Mouse (Mus musculus): Measurements from ENCODE around the gene Maco1. TPM values are rescaled to one million over a fixed set of nuclear protein-coding genes. Genes with fewer than 3 reads are reported as not detected.

The Maco1 gene
- polyA plus RNA-seq, 1 experiment: not detected

GRCm38 (mm10) chr4:134756953-134757352 is 96.2 kb downstream of the Maco1 start:
- TF ChIP-seq CTCF (IDR thresholded peaks at IDR 0.05; ENCODE audit: insufficient read depth, low read depth, low read length) (no peak), POLR2A (IDR thresholded peaks at IDR 0.05; ENCODE audit: insufficient read depth, low read depth, low read length) (no peak)
- Histone ChIP-seq H3K4me1 (ENCODE audit: control insufficient read depth, insufficient read depth, low read length) (peaks cover 26% of the 10 kb centered on the region), H3K27ac (ENCODE audit: insufficient read depth, low read depth, low read length) (no peak overlapping the region), H3K4me3 (ENCODE audit: insufficient read depth, low read depth, low read length) (no peak overlapping the region)
- 88% methylated on average over 7 of the region's 7 CpGs for WGBS

DNA sequence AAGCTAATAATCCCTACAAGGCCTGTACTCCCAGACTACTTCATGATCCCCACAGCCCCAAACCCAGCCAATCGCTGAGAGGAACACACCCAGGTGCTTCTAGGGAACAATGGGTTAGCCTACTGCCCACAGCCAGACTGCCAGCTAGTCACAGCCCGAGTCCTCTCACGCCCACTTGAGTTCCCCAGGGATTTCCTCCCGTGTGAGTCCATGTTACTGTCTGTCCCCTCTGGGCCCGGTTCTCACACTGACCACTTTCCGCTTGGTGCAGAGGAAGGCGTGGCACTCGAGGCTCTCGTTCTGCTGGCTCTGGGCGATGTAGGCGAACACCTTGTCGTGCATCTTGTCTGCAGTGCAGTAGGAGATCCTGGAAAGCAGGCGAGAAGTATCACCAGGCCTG is 98.2 kb downstream of the Maco1 start:
- Histone ChIP-seq H3K27ac (ENCODE audit: insufficient read depth, low read depth, low read length) (no peak overlapping the region), H3K4me1 (ENCODE audit: control insufficient read depth, insufficient read depth, low read length) (peaks cover 40% of the 10 kb centered on the region), H3K4me3 (ENCODE audit: insufficient read depth, low read depth, low read length) (no peak overlapping the region)
- TF ChIP-seq CTCF (IDR thresholded peaks at IDR 0.05; ENCODE audit: insufficient read depth, low read depth, low read length) (no peak), POLR2A (IDR thresholded peaks at IDR 0.05; ENCODE audit: insufficient read depth, low read depth, low read length) (no peak)
- WGBS: 83% methylated on average over 13 of the region's 13 CpGs

GRCm38 (mm10) chr4:134754371-134754770 is 98.8 kb downstream of the Maco1 start:
- Histone ChIP-seq H3K4me1 (ENCODE audit: control insufficient read depth, insufficient read depth, low read length) (peaks cover 40% of the 10 kb centered on the region), H3K4me3 (ENCODE audit: insufficient read depth, low read depth, low read length) (no peak overlapping the region), H3K27ac (ENCODE audit: insufficient read depth, low read depth, low read length) (no peak overlapping the region)
- TF ChIP-seq POLR2A (IDR thresholded peaks at IDR 0.05; ENCODE audit: insufficient read depth, low read depth, low read length): no peak
- no peak for TF ChIP-seq CTCF (IDR thresholded peaks at IDR 0.05; ENCODE audit: insufficient read depth, low read depth, low read length)
- 64% methylated on average over 10 of the region's 10 CpGs for WGBS

GRCm38 (mm10) chr4:134753516-134754261 is 99.5 kb downstream of the Maco1 start:
- peaks cover 35% of the 10 kb centered on the region for H3K4me1 ChIP-seq (ENCODE audit: control insufficient read depth, insufficient read depth, low read length)
- H3K27ac ChIP-seq (ENCODE audit: insufficient read depth, low read depth, low read length): no peak overlapping the region
- H3K4me3 ChIP-seq (ENCODE audit: insufficient read depth, low read depth, low read length): no peak overlapping the region
- WGBS: 62% methylated on average over 17 of the region's 17 CpGs
- TF ChIP-seq POLR2A (IDR thresholded peaks at IDR 0.05; ENCODE audit: insufficient read depth, low read depth, low read length) (no peak), CTCF (IDR thresholded peaks at IDR 0.05; ENCODE audit: insufficient read depth, low read depth, low read length) (no peak)

DNA sequence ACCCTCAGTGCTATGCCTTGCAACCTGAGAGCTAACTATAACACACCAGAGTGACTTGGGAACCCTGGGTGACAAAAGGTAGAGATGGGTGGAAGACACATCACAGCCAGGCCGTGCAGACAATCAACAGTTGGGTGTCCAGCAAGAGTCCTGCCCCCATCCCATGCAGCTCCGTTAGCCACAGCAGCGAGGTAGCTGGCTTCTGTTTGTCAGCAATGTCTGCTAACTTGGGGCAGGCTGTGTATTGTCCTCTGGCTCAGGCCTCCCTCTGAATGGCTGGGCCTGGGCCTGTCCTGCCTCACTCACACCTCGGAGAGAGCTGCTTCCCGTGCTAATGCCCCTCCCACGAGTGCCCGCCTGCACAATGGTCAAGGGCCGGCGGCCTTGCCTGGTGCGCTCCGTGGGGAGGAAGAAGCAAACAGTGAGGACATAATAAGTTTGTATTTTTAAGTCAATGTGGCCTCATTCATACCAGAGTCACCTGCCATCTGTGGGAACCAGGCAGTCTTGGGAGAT is 100.2 kb downstream of the Maco1 start:
- WGBS: 65% methylated on average over 11 of the region's 11 CpGs
- TF ChIP-seq POLR2A (IDR thresholded peaks at IDR 0.05; ENCODE audit: insufficient read depth, low read depth, low read length) (no peak), CTCF (IDR thresholded peaks at IDR 0.05; ENCODE audit: insufficient read depth, low read depth, low read length) (no peak)
- Histone ChIP-seq H3K4me3 (ENCODE audit: insufficient read depth, low read depth, low read length) (no peak overlapping the region), H3K27ac (ENCODE audit: insufficient read depth, low read depth, low read length) (no peak overlapping the region), H3K4me1 (ENCODE audit: control insufficient read depth, insufficient read depth, low read length) (peaks cover 35% of the 10 kb centered on the region)

Other genes with a start within 250 kb of the Maco1 start
- gene Man1c1, start 149.1 kb downstream of the Maco1 start, polyA plus RNA-seq (2012; ENCODE audit: insufficient read depth, insufficient read length, low replicate concordance, missing spikeins): not detected in 2 replicates
- gene Ldlrap1, start 85.3 kb downstream of the Maco1 start, polyA plus RNA-seq (2012; ENCODE audit: insufficient read depth, insufficient read length, low replicate concordance, missing spikeins): not detected in 2 replicates
- not detected in 2 replicates for gene Rhd, start 11.2 kb upstream of the Maco1 start, polyA plus RNA-seq (2012; ENCODE audit: insufficient read depth, insufficient read length, low replicate concordance, missing spikeins)
- gene Tmem50a, start 61.7 kb upstream of the Maco1 start, polyA plus RNA-seq (2012; ENCODE audit: insufficient read depth, insufficient read length, low replicate concordance, missing spikeins): not detected in 2 replicates
- 408 and 522 TPM in 2 replicates for gene Rsrp1, start 70.2 kb upstream of the Maco1 start, polyA plus RNA-seq (2012; ENCODE audit: insufficient read depth, insufficient read length, low replicate concordance, missing spikeins)
- 295 TPM in 1 of 2 replicates, not detected in the other for gene Syf2, start 77.6 kb upstream of the Maco1 start, polyA plus RNA-seq (2012; ENCODE audit: insufficient read depth, insufficient read length, low replicate concordance, missing spikeins)

All from olfactory bulb, adult 2 months (tissue).